In genomic region chr4:114684844-114685382, GRCm38 (mm10) we compare ENCODE assay signal across 11 mouse cellular contexts.
"Had no signal": no experiment of that assay in that cellular context is flagged by ENCODE, and none has a peak within 500 bp of the region (broad histone marks: within the 10 kb centered on the region; RNA-seq: fewer than 3 reads in every experiment).

No protein-coding gene starts in this region.

- H3K9ac ChIP-seq: limb, embryonic 12.5 days; limb, embryonic 15.5 days; liver, embryonic 14.5 days; liver, postnatal 0 days; lung, embryonic 14.5 days; neural tube, embryonic 12.5 days; neural tube, embryonic 15.5 days had no signal

- DNase-seq: right cerebral cortex, adult 18-20 months had no signal

- H3K9me3 ChIP-seq: limb, embryonic 12.5 days; limb, embryonic 15.5 days; neural tube, embryonic 12.5 days; neural tube, embryonic 15.5 days had no signal

- H3K36me3 ChIP-seq: limb, embryonic 12.5 days; limb, embryonic 15.5 days; neural tube, embryonic 12.5 days; neural tube, embryonic 15.5 days had no signal

- H3K27ac ChIP-seq: left cerebral cortex, adult 2 months; limb, embryonic 12.5 days; limb, embryonic 15.5 days; liver, embryonic 14.5 days; macrophage; neural tube, embryonic 12.5 days; neural tube, embryonic 15.5 days; stomach, postnatal 0 days had no signal

- H3K4me3 ChIP-seq: left cerebral cortex, adult 2 months; limb, embryonic 12.5 days; limb, embryonic 15.5 days; neural tube, embryonic 12.5 days; neural tube, embryonic 15.5 days had no signal

- ATAC-seq: liver, postnatal 0 days had no signal
